Mouse (Mus musculus): ENCODE results near the gene Ubap1.

Gene Ubap1

GRCm38 (mm10) chr4:41357154-41357553 is 8.4 kb downstream of the Ubap1 start:
- no peak for DNase-seq (ENCODE audit: low spot score)

GRCm38 (mm10) chr4:41358669-41359068 is 9.9 kb downstream of the Ubap1 start:
- no peak for DNase-seq (ENCODE audit: low spot score)

- no peak for DNase-seq (ENCODE audit: low spot score)
These were observed 10.6 kb downstream of the Ubap1 start for GRCm38 (mm10) chr4:41359358-41359757.

DNA sequence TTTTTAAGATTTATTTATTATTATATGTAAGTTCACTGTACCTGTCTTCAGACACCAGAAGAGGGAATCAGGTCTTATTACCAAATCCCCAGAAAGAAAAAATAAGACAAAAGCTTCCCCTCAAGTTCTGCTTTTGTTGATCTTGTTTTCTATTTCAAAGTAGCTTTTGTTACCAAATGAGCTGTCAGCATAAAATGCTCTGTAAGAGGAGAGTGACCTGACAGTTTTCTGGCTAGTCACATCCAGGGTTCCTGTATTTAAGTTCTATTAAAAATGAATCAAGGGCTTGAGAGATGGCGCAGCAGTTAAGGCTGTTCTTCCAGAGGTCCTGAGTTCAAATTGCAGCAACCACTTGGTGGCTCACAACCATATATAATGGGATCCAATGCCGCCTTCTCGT is 12.3 kb downstream of the Ubap1 start:
- no peak for DNase-seq (ENCODE audit: low spot score)

GRCm38 (mm10) chr4:41368198-41368597 is 19.4 kb downstream of the Ubap1 start:
- no peak for DNase-seq (ENCODE audit: low spot score)

DNA sequence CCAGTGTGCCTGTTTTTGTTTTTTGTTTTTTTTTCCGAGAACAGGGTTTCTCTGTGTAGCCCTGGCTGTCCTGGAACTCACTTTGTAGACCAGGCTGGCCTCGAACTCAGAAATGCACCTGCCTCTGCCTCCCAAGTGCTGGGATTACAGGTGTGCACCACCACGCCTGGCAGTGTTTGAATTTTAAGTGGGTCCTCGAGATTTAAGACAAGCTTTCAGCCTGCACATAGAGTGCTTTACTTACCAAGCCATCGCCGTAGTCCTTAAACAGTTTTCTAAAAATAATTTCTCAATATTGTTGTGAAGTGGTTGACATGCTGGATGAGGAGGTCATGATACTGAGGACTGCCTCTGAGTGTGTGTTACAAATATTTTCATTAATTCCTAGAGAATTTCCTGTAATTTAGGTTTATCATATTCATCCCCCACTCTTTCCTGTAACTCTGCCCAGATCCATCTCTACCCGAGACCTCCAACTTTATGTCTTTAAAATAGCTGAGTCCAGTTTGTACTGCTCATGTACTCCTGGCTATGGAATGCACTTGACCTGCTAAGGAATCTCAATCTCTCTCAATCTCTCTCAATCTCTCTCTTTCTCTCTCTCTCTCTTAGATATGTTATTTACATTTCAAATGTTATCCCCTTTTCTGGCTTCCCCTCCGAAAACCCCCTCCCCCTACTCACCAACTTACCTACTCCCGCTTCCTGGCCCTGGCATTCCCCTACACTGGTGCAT is 21.1 kb downstream of the Ubap1 start:
- DNase-seq (ENCODE audit: low spot score): no peak

GRCm38 (mm10) chr4:41377567-41377966 is 28.8 kb downstream of the Ubap1 start:
- no peak for DNase-seq (ENCODE audit: low spot score)

DNA sequence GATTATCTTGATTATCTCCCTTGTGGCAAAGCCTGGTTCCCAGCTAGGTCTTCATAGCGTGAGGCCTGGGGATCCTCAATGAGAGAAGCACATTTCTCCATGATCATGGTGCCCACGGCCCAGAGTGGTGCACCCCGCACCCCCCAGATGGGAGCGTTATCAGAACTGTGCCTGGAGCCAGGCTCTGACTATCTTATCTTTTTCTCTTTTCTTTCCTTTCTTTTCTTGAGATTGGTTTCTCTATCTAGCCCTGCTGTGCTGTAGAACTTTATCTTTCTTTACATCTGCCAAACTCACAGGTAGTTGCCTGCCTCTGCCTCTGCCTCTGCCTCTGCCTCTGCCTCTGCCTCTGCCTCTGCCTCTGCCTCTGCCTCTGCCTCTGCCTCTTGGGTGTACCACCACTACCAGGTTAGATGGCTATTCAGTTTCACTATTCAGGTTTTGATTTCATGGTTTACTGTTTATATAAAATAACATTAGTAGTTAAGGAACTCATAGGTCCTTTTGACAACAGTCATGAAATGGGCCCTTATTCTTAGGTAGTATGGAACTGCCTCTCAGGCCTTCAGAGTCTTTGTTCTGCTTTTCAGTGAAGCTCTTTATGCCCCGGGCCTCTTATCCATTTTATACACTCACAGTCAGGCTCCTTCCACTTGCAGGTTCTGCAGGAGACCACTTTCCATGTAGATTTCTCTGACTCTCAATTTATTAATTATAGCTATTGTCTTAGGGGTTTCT is 32.6 kb downstream of the Ubap1 start:
- no peak for DNase-seq (ENCODE audit: low spot score)

DNA sequence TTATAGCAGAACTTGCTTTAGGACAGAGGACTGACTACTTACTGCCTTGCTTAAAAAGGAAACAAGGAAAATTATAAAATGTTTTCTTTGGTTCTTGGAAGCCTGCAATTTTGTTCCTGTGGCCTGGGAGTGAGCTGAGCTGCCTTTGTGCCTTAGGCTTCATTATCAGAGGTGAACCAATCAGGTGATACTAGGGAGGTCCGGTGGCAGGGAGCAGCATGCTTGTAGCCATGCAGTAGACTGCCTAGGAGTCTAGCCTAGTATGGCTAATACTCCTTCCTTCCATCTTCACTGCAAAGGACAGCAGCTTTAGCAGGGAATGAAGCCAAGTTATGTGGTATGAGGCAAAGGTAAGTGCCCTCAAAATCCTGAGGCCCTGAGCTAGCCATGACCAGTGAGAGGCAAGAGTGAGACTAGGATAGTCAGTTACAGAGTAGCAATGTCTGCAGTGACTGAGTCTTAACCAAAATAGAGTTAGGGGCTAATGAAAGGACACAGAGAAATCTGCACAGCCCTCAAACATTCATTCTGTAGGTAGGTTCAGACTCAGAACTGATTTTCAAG is 37.7 kb downstream of the Ubap1 start:
- DNase-seq (ENCODE audit: low spot score): no peak

DNA sequence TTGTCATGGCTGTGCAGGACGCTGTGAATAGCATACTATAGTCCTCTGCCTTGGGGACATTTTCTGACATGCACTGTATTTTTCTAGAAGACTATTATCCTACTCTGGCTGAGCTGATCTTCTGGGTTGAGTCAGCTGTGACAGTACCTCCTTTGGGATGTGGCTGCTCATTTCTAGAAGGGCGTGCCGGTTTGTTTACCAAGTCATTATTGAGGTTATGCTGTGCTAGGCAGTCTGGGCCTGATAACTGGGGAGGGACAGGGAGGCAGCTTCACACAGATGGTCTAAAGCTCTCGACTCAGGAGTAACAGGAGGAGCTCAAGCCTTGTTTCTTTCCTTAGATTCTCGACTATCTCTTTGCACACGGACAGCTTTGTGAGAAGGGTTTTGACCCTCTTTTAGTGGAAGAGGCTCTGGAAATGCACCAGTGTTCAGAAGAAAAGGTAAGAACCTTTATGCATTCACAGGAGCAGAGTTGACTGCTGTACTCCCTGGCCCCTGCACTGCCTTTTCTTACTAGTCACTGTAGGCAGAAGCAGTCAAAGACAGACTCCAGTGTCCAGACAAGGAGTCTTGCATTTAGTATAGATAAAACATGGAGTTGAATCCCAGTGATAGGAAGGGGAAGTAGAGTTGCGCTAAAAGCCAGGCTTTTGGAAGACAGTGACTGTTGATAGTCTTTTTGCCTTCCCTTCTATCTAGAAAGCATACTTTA is 39.1 kb downstream of the Ubap1 start:
- no peak for DNase-seq (ENCODE audit: low spot score)

DNA sequence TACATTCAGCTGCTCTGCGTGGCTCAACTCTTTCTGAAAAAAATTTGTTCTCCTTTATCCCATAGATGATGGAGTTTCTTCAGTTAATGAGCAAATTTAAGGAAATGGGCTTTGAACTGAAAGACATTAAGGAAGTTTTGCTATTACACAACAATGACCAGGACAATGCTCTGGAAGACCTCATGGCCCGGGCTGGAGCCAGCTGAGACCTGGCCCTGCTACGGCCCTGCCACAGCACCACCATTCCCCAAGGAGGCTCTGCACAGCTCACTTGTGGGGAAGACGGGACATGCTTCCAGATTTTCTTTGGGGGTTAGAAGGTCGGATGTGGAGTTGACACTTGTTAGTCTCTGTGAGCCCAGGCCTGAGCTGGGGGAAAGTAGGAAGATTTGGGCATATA is 39.8 kb downstream of the Ubap1 start:
- no peak for DNase-seq (ENCODE audit: low spot score)

GRCm38 (mm10) chr4:41389240-41389639 is 40.4 kb downstream of the Ubap1 start:
- no peak for DNase-seq (ENCODE audit: low spot score)

GRCm38 (mm10) chr4:41390122-41390521 is 41.3 kb downstream of the Ubap1 start:
- DNase-seq (ENCODE audit: low spot score): peak; percentile 91

GRCm38 (mm10) chr4:41391015-41391414 is 42.2 kb downstream of the Ubap1 start:
- no peak for DNase-seq (ENCODE audit: low spot score)

DNA sequence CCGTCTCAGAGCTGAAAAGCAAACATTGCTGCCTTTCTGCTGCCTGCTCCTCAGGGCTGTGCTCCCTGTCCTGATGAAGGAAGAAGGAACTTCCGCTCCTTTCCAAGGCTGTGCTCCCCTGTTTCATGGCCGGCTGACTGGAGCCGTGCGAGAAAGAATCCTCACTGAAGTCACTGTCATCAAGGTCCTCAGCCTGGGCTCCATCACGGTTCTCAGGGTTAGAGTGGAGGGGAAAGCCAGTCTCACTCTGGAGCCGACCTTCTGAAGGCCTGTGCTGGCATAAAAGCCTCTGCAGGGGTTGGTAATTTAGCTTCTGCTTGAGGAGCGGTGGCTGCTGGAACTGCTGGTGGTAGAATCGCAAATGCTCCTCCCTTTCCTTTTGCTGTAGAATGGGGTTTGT is 45.9 kb downstream of the Ubap1 start:
- no peak for DNase-seq (ENCODE audit: low spot score)

- no peak for DNase-seq (ENCODE audit: low spot score)
These were observed 49.6 kb downstream of the Ubap1 start for GRCm38 (mm10) chr4:41398353-41398752.

- DNase-seq (ENCODE audit: low spot score): no peak
These were observed 51.1 kb downstream of the Ubap1 start for GRCm38 (mm10) chr4:41399904-41400303.

GRCm38 (mm10) chr4:41401167-41401566 is 52.4 kb downstream of the Ubap1 start:
- DNase-seq (ENCODE audit: low spot score): no peak

DNA sequence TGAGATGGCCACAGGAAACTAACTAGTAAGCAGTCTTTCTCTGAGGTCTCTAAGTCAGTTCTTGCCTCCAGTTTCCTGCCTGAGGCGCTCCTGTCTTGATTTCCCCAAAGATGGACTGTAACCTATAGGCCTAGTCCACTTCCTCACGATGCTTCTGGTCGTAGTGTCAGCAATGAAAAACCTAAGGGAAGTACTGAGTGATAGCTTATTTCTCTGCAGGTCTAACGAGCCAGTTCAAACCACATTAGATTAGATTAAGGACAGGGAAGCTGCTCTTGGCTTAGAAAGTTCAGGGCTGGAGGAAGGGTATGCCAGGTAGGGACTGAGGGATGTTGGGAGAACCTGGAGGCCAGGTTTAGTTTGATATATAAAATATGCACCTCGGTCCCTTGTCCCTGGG is 52.8 kb downstream of the Ubap1 start:
- no peak for DNase-seq (ENCODE audit: low spot score)

DNA sequence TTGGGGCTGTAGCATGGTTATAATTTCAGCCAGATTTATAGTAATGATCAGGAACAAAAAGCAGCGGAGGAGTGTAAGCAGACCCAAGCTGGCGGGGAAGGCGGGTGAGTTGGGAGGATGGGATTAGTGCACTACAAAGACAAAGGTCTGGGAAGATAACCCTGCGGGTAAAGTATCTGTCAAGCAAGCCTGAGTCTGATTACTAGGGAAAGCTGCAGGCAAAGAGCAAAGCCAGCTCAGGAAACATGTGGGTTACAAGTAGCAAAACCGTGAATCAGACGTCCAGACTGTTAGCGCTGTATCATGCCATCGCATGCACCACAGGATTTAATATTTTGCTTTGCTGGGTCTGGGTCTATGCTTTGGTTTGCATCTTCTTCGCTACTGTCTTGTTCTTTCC is 57.8 kb downstream of the Ubap1 start:
- no peak for DNase-seq (ENCODE audit: low spot score)

DNA sequence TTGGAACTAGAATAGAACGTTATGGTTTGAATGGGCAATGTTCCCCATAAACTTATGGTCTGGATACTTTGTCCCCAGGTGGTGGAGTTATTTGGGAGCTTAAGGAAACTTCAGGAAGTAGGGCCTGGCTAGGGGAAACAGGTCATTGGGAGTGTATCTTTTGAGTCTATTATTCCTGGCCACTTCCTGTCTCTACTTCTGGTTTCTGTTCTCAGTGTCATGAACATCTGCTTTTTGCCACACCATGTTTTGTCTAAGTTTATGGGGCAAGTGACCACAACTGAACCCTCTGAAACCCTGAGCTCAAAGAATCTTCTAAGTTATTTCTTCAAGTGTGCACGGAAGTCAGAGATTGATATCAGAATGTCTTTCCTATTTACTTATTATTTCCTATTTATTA is 58.6 kb downstream of the Ubap1 start:
- DNase-seq (ENCODE audit: low spot score): no peak

DNA sequence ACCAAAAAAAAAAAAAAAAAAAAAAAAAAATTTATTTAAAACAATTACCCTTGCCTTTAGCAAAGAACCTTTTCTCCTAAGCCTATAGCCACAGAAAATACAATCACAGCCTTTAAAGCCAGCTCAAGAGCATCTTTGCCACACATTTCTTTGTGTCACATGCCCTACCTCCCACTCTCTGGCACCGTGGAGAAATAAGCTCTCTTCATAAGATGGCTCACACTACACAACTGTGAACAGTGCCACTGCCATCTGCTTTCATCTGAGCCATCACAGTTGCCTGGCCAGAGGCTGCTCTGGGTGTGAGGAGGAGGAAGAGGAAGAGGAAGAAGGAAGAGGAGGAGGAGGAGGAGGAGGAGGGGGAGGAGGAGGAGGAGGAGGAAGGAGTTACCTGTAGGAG is 60.5 kb downstream of the Ubap1 start:
- no peak for DNase-seq (ENCODE audit: low spot score)

DNA sequence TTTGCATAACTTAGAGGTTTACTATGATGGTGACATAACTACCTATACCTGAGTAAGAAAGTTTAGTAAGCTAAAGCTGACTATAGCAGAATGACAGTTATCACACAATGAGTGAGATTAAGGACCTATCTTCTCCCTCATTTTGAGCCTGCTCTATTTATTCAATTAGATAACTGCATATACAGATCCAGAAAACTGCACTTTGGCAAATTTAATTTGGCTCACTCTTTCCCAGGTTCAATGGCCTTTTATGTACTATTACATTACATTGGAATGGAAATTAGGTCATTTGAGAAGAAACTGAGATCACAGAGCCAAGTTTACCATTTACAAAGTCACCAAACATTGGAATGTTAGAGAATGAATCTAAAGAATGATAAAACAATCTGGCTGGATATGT is 68.2 kb downstream of the Ubap1 start:
- no peak for DNase-seq (ENCODE audit: low spot score)
